Mouse (Mus musculus) embryonic stem cell, embryonic (primary cell): ENCODE measurements around the gene Tspan32.

ENCODE experiments used
- CTCF ChIA-PET, 4 experiments: fragments of 300-600 bp in 2 of 4; fragments of 350-600 bp in 2 of 4; sonication (Branson Sonifier 250); formaldehyde crosslinking; loops; one replicate each; lab custom pipeline; 2022; ENCODE audit warnings: inconsistent platforms in 2 of 4; lab: Charles Lee
- POLR2A ChIA-PET, 4 experiments: fragments of 300-600 bp in 2 of 4; fragments of 350-600 bp in 2 of 4; sonication (Branson Sonifier 250); formaldehyde crosslinking; loops; one replicate each; lab custom pipeline; 2022; ENCODE audit warnings: antibody characterized with exemption in 4 of 4, inconsistent platforms in 1 of 4; lab: Charles Lee

Tspan32 gene

GRCm38 (mm10) chr7:143002679-143003078 lies 2.2 kb upstream of the Tspan32 start:
- ChIA-PET POLR2A (interaction anchor here in 3 of 4 experiments (0.9 to 4.1 kb wide), 11 partner anchors 9 to 503 kb away, joined by 3 to 17 read pairs (median 5); partner anchors contain the start of gene Cd81 (in 3 of the 3)), CTCF (interaction anchor here (0.7 to 3.2 kb wide), 15 partner anchors 11 to 265 kb away, joined by 3 to 29 read pairs (median 4); no protein-coding TSS in a partner anchor)

- POLR2A ChIA-PET = interaction anchor here (0.6 to 14.6 kb wide), 17 partner anchors 8 to 462 kb away, joined by 3 to 599 read pairs (median 6); partner anchors contain the start of genes Cd81 (in 3 of the 4), Tssc4 (in 2 of the 4) and Cdkn1c (in 1 of the 4)
- CTCF ChIA-PET = interaction anchor here in 3 of 4 experiments (0.8 to 4.8 kb wide), 7 partner anchors 9 to 111 kb away, joined by 3 to 33 read pairs (median 4); no protein-coding TSS in a partner anchor
These were observed 674 bp downstream of the Tspan32 start for GRCm38 (mm10) chr7:143005344-143006096.

GRCm38 (mm10) chr7:143006097-143006755 lies 1.4 kb downstream of the Tspan32 start:
- POLR2A ChIA-PET = interaction anchor here (0.5 to 14.6 kb wide), 35 partner anchors 7 to 461 kb away, joined by 3 to 599 read pairs (median 6); partner anchors contain the start of genes Cd81 (in 4 of the 4), Ascl2 (in 2 of the 4), Tssc4 (in 2 of the 4) and Cdkn1c (in 1 of the 4)
- CTCF ChIA-PET = interaction anchor here (0.6 to 4.8 kb wide), 15 partner anchors 9 to 118 kb away, joined by 3 to 89 read pairs (median 6); partner anchors contain the start of gene Tssc4 (in 1 of the 4)

GRCm38 (mm10) chr7:143006756-143007598 lies 2.1 kb downstream of the Tspan32 start:
- CTCF ChIA-PET = interaction anchor here (0.6 to 4.8 kb wide), 43 partner anchors 8 to 1508 kb away, joined by 3 to 89 read pairs (median 6); partner anchors contain the start of genes Ascl2 (in 1 of the 4), Cd81 (in 1 of the 4), Cdkn1c (in 1 of the 4) and Tssc4 (in 1 of the 4)
- POLR2A ChIA-PET = interaction anchor here (0.5 to 14.6 kb wide), 63 partner anchors 9 to 461 kb away, joined by 3 to 599 read pairs (median 6); partner anchors contain the start of genes Cd81 (in 4 of the 4), Tssc4 (in 3 of the 4), Ascl2 (in 2 of the 4) and Cdkn1c (in 1 of the 4)

GRCm38 (mm10) chr7:143007599-143008369 lies 2.9 kb downstream of the Tspan32 start:
- ChIA-PET CTCF (interaction anchor here (0.6 to 4.8 kb wide), 73 partner anchors 8 to 1507 kb away, joined by 3 to 89 read pairs (median 5); partner anchors contain the start of genes Cd81 (in 2 of the 4), Trpm5 (in 2 of the 4), Ascl2 (in 1 of the 4) and Cdkn1c (in 1 of the 4)), POLR2A (interaction anchor here (0.5 to 14.6 kb wide), 97 partner anchors 8 to 822 kb away, joined by 3 to 599 read pairs (median 4); partner anchors contain the start of genes Cd81 (in 4 of the 4), Tssc4 (in 3 of the 4), Ascl2 (in 2 of the 4) and Cars (in 1 of the 4))

GRCm38 (mm10) chr7:143008370-143008926 lies 3.6 kb downstream of the Tspan32 start:
- POLR2A ChIA-PET = interaction anchor here (0.5 to 14.6 kb wide), 86 partner anchors 8 to 821 kb away, joined by 3 to 599 read pairs (median 4); partner anchors contain the start of genes Cd81 (in 4 of the 4), Tssc4 (in 3 of the 4), Ascl2 (in 2 of the 4) and Cars (in 1 of the 4)
- CTCF ChIA-PET = interaction anchor here (0.6 to 4.8 kb wide), 70 partner anchors 8 to 547 kb away, joined by 3 to 89 read pairs (median 4); partner anchors contain the start of genes Cd81 (in 2 of the 4), Trpm5 (in 2 of the 4), Ascl2 (in 1 of the 4) and Cdkn1c (in 1 of the 4)

GRCm38 (mm10) chr7:143008996-143009665 lies 4.3 kb downstream of the Tspan32 start:
- ChIA-PET CTCF (interaction anchor here (0.6 to 4.8 kb wide), 38 partner anchors 14 to 546 kb away, joined by 3 to 89 read pairs (median 5); partner anchors contain the start of genes Cd81 (in 2 of the 4), Kcnq1 (in 1 of the 4), Trpm5 (in 1 of the 4) and Tssc4 (in 1 of the 4)), POLR2A (interaction anchor here (0.5 to 14.6 kb wide), 40 partner anchors 7 to 1562 kb away, joined by 3 to 599 read pairs (median 6); partner anchors contain the start of genes Cd81 (in 4 of the 4), Tssc4 (in 2 of the 4), Ascl2 (in 1 of the 4) and Rplp2 (in 1 of the 4))

GRCm38 (mm10) chr7:143009996-143010395 lies 5.2 kb downstream of the Tspan32 start:
- CTCF ChIA-PET = interaction anchor here in 1 of 4 experiments (3.9 to 4.5 kb wide), 2 partner anchors 64 to 76 kb away, joined by 33 to 89 read pairs; no protein-coding TSS in a partner anchor

GRCm38 (mm10) chr7:143011226-143011625 lies 6.4 kb downstream of the Tspan32 start:
- POLR2A ChIA-PET = interaction anchor here in 3 of 4 experiments (1.0 to 14.6 kb wide), 7 partner anchors 8 to 73 kb away, joined by 3 to 599 read pairs (median 5); partner anchors contain the start of genes Cd81 (in 2 of the 3) and Tssc4 (in 1 of the 3)
- CTCF ChIA-PET = no interaction called here

More at GRCm38 (mm10) chr7:143009996-143010395, 5.2 kb downstream of the Tspan32 start:
- POLR2A ChIA-PET = interaction anchor here in 2 of 4 experiments (0.5 to 14.6 kb wide), 7 partner anchors 13 to 76 kb away, joined by 4 to 599 read pairs (median 42); partner anchors contain the start of genes Cd81 (in 2 of the 2) and Tssc4 (in 2 of the 2)

- CTCF ChIA-PET = interaction anchor here in 2 of 4 experiments (1.0 to 2.1 kb wide), 5 partner anchors 10 to 139 kb away, joined by 3 to 6 read pairs (median 3); no protein-coding TSS in a partner anchor
- POLR2A ChIA-PET = interaction anchor here in 3 of 4 experiments (1.0 to 14.6 kb wide), 12 partner anchors 10 to 74 kb away, joined by 3 to 599 read pairs (median 6); partner anchors contain the start of genes Cd81 (in 3 of the 3) and Tssc4 (in 3 of the 3)
These were observed 7.5 kb downstream of the Tspan32 start for GRCm38 (mm10) chr7:143012230-143012875.

- CTCF ChIA-PET = interaction anchor here (0.6 to 2.1 kb wide), 11 partner anchors 11 to 137 kb away, joined by 3 to 7 read pairs (median 3); no protein-coding TSS in a partner anchor
These were observed 8.8 kb downstream of the Tspan32 start for GRCm38 (mm10) chr7:143013420-143014178.

GRCm38 (mm10) chr7:143014862-143015659 lies 10.2 kb downstream of the Tspan32 start:
- POLR2A ChIA-PET = interaction anchor here in 3 of 4 experiments (0.6 to 14.6 kb wide), 11 partner anchors 7 to 445 kb away, joined by 3 to 599 read pairs (median 17); partner anchors contain the start of genes Cd81 (in 3 of the 3) and Tssc4 (in 3 of the 3)

More at GRCm38 (mm10) chr7:143013420-143014178, 8.8 kb downstream of the Tspan32 start:
- POLR2A ChIA-PET = interaction anchor here (0.6 to 14.6 kb wide), 20 partner anchors 8 to 1927 kb away, joined by 3 to 599 read pairs (median 4); partner anchors contain the start of genes Cd81 (in 3 of the 4), Tssc4 (in 3 of the 4) and Cars (in 1 of the 4)

More at GRCm38 (mm10) chr7:143014862-143015659, 10.2 kb downstream of the Tspan32 start:
- CTCF ChIA-PET = interaction anchor here in 3 of 4 experiments (0.6 to 2.1 kb wide), 4 partner anchors 9 to 436 kb away, joined by 3 to 9 read pairs (median 5); no protein-coding TSS in a partner anchor
